Mouse (Mus musculus): ENCODE data around the gene Pde1c.

DNA sequence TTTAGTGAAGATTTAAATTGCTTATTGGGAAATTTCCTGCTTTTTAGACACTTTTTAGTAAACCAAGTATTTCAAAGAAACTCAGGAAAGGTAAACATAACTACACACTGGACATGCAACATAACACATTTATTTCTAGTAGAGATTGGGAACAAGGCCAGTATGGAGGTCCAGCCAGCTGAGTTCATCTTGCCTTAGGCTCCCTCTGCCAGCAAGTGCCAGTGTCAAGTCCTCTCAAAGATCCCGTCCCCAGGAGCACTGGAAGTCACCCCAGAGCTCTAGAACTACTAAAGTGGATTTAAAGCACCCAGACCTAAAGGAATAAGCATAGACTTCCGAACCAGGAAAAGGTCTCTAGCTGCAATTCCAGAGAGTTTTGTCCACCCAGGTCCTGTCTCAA, 279.6 kb downstream of the Pde1c start:
- no peak for TF ChIP-seq CTCF (IDR thresholded peaks at IDR 0.05; ENCODE audit: low read depth)
- TF ChIP-seq EP300 (IDR thresholded peaks at IDR 0.05; ENCODE audit: low read depth) = no peak
